Mouse (Mus musculus) R1 (cell line): ENCODE data around the gene Dpm1.

Source experiments
- DNase-seq: peaks from one replicate; pipeline ENCODE4 v3.0.0-alpha.2; 2018; ENCODE audit warnings: low read depth, low spot score

The Dpm1 gene

DNA sequence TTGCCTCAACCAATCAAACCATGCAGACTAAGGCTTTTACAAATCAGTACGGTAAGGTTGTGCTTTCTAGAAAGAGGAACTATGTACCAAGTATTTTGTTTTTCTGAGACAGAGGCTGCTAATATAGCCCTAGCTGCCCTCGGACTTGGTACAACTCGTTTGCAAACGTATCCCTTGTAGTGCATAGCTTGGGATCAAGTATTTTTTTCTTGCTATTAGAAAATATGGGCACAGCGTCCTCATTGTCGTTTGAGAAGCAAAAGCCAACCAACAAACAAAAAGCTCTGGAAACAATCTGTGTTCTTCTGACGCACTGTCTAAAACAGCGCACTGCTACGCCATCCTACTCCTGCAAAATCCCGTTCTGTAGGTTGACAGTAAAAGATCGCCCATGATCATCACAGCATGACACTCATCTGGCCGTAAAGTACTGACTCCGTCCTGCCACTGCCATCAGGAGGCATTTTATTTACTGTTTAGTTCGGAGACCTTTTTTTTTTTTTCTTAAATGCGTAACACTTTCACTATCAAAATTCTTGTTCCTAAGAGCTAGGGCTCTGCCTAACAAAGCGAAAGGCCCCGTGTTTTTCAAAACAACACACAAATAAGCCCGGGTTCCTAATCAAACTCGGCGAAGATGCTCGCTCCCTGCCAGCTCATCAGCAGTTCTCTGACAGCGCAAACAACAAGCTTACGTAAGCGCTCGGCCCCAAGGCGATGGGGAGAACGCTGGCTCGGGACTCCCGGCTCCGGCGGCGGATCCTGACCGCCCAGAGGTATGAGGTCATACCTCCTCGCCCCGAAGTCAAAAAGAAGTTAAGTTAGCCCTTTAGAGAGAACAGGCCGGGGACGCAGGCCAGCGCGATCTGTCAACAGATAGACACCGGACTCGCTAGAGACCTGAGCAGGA is 1.0 kb downstream of the Dpm1 start:
- peak; percentile 35 for DNase-seq

DNA sequence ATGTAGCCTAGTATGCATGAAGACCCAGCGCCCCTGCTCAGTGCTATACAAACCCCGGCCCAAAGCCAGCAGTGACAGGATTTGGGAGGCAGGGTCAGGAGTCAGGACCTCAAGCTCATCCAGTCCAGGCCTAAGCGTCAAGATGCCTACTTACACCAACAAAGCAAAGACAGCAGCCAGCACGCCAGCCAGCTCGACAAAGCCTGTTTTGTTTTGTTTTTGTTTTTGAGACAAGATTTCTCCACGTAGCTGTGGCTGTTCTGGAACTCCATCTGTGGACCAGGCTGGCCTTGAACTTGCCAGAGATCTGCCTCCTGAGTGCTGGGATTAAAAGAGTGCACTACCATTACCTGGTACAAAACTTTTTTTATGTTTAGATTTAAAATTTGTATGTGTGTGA is 7.1 kb downstream of the Dpm1 start:
- no peak for DNase-seq

DNA sequence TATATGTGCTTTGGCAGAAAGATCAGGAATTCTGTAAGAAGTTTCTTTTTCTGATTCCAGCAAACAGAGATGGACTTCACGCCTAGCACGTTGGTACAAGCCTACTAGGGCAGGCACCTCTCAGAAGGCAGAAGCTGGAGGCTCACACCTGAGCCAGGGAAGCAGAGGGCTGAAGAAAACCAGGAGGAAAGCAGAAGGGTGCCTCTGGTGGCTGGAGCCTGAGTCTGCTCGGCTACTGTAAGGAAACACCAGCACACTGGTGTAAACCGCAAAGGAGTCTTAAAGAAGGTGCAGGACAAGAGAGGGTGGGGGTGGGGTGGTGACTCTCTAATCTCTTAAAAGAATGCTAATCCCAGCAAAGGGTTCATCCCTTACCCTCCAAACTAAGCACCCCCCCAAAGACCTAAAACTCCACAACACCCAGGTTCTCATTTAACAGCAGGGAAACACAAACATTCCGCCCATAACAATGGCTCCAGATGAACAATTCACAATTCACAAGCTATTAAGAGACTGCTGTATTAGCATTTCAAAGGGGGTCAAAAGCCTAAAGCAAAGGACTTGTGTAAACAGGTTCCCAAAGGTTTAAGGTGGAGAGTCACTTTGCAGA is 16.5 kb downstream of the Dpm1 start:
- DNase-seq: peak; percentile 91

DNA sequence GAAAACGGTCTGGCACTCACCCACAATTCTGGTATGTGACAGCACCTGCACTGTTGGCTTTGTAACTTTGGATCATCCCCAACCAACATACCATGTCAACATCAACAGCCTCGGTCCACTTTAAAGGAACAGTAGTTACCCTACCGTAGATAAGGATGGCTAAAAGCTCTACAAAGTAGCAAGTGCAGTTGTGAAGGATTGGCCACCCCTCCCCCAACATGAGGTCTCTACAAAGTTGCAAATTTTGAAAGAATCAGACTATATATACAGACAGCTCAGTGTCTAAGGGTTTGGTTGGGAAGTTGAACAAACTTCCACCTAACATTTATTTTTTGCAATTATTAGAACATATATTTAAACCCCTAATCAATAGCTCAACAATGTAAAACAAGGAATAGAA is 22.5 kb downstream of the Dpm1 start:
- DNase-seq: no peak

DNA sequence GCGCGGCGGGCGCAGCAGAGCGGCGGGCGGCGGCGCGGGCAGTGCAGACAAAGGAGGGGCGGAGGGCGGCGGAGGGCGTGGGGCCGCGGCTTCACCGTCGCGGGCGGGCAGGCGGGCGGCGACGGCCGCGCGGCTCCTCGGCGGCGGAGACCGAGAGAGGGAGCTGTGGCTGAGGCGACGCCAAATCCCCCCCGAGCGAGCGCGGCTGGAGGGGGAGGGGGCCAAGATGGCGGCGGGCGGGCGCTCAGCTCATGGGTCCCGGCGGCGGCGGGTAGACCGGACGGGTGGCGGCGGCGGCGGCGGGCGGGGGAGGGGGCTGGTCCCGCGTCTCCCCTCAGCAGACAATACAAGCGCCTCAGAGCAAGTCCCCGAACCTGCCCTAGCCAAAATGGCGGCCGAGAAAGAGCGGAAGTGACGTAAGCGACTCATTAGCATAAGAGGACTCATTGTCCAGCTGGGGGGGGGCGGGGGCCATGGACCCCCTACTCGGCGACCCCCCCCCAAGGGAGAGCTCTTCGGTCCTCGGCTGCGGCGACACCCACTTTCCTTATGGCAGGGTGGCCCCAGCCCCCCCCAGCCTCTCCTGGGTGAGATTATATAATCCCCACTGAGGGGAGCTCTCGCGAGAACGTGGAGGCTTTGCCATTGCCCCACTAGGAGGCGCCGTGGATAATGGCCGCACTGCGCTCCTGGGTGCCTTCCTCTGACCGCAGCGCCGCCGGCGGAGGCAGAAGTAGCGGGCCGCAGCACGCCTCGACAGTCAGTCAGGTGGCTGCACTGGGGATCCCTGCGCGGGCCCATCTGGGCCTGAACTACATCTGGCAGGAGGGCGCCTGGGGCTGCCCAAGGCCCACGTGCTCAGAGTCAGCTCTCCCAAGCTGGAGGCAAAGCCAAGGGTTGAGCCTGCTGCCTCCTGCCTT is 23.4 kb downstream of the Dpm1 start, which contains the start of gene Adnp:
Gene Adnp, minus strand, starts transcription at position 388 of the 920 bp plus-strand sequence.
- DNase-seq: peak; percentile 98

DNA sequence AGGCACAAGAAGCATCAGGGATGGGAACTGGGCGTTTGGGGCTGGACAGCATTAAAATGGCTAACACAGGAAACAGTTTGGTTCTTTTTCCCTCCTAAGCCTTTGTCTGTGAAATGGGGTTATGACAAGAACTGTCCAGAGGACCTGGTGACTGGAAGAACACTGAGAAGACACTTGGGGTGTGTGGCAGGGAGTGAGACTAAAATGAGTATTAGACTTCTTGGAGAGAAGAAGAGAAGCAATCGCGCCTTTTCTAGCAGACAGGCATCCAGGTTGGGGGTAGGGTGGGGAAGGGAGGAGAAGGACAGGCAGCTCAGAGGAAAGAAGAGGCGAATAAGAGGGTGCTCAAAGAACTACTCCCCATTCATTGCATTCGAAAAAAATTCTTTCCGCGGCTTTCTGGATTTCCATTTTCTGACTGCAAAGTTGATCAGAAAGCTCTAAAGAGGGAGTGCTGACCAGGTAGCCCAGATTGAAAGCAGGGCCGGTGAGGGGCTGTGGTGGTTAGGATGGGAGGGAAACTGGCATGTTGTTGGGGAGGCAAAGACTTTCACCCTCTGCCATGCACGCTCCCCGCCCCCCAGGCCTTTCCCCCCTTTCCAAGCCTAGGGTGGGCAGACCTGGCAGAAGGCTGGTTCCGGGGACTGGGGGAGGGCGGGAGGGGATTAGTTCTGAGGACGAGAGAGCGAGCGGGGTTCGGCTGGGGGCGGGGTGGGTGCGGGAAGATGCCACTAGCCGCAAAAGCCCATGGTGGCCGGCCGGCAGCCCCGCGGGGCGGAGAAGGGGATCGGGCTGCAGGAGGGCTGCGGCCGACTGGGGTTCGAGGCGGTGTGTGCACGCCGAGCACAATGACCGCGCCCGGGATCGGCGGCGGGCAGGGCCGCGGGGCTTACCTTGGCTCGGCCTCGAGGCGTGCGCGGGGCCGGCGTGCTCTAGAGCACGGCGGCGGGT is 24.4 kb downstream of the Dpm1 start:
- DNase-seq: peak; percentile 38

DNA sequence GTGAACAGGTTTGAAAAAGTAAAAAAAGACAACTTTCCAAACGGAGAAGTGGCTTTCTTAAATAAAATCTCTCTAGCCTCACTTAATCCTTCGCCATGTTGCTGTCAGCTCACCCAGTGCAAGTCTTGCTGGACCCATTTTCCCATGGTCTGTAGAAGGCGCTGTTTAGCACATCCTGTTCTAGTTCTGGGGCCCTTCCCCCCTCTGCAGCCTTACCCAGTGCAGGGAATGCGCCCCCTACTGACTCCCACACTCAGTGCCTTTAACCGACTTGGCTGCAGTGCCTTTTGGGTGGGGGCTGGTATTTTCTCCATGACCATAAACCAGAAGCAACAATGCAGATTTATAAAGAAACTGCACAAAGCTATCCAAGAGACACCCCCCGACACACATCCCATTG is 25.1 kb downstream of the Dpm1 start:
- DNase-seq: peak; percentile 98

DNA sequence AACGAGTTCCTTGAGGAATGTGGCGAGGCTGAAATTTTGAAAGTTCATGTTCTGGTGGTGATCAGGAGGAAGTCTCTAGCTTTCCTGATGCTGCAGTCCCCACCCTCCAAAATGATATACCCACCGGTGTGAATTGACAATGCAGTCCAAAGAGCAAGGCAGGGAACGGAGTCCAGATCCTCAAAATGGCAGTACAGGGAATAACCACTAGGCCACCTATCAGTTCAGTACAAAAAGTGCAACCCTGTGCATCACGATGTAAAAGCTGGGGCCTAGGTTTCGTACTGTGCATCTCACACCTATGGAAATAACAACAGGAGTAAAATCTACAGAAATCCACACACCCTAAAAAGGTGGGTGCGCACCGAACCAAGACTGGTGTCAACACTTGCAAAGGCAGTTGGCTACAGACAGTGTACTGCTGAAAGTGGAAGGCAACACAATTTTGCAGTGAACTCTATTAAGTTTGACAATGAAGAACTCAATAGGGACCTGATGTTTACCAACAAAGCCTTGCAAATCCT is 25.9 kb downstream of the Dpm1 start:
- DNase-seq: peak; percentile 56

DNA sequence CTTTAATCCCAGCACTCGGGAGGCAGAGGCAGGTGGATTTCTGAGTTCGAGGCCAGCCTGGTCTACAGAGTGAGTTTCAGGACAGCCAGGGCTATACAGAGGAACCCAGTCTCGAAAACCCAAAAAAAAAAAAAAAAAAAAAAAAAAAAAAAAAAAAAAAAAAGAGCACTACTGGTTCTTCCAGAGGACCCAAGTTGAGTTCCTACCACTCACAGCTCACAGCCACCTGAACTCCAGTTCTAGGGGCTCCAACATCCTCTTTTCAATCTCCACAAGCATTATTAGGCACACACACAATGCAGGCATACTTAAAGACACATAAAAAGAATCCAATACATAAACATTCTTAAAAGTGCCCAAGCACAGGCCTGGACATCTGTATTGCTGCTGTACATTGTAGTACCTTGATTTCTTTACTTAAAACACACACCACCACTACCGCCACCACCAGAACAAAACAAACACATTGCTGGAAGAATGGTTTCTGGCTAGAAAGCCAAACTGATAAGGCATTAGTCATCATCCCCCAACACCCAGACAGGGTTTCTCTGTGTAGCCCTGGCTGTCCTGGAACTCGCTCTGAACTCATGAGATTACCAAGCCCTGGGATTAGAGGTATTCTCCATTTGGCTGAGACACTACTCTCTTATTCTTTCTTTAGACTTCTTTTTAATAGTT is 30.2 kb downstream of the Dpm1 start:
- DNase-seq: no peak

DNA sequence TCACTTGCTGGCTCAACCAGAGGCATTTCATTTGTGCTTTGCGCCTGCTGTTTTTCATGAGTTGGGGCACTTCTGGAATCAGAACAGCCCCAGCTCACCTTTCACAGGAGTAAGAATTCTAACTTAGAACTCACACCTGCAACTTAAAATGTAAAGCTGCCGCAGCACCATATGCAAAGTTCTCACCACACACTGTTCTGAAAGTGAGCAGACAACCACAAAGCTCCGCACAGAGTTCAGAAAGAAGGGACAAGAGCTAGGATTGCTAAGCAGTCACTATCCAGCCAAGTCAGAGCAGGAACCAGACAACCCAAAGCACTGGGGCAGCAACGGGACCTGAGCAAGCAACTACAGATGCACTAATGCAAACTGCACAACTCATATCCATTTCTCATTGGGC is 30.9 kb downstream of the Dpm1 start:
- DNase-seq: no peak

DNA sequence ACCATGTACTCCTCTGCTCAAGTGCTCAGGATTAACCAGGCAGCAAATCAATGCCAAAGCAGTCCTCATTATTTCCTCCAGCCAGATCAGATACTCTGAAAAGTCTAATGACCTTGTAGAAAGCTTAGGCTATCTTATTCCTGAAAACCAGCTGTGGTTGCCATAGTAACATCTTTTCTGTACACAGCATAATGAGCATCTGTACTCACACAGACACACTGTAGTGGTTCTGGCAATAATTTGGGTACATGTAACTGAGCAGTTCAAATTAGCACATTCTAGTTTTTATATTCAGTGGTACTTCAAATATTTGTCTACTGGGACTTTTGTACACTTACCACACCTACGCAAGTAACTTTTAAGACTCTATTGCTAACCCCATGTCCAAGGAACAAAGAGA is 32.0 kb downstream of the Dpm1 start:
- DNase-seq: no peak

DNA sequence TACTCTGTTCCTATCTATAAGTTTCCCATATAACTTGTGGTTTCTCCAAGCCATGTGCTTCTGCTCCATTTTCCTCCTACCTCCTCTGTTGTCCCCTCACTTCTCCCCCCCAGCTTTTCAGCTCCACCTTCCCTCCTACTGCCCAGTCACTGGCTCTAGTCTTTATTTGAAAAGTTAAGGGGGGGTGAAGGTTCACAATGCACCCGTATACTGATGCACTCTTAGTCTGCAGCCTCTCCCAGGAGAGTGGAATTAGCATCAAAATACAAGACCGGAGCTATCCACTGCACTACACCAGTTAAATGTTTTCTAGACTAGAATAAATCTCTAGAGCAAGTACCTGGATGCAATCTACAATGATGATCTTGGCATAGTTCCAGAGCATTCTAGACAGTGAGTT is 34.7 kb downstream of the Dpm1 start:
- DNase-seq: peak; percentile 83

DNA sequence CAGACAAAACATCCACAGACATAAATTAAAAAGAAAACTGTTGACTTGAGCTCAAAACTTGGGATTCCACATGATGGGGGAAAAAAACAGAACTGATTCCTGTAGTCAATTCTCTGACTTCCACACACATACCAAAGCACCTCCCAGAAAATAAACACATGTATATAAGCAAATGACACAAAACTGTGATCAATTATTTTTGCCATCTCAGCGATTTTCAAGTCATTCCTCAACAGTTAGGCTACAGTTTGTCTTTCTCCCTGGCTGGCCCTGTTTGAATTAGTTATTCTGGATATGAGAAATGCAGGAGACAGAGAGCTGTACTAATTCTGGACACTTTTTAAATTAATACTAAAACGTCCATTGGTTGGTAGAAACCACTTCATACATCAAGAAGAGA is 36.7 kb downstream of the Dpm1 start:
- no peak for DNase-seq

DNA sequence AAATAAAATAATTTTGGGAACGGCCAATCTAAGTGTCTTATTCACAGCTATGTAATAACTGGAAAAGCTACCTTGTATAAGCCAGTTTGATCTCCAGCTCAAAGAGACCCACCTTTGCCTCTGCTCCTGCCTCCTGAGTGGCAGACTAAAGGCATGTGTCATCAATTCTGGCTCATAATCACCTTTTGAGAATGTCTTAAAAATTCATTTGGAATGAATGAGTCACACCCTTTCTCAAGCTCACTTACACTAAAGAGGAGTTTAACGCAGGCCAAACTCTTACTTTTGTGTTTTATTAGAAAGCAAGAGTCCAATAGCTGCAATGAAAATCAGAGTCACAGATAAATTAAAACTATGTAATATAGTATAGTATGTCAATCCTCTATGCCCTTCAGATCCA is 38.5 kb downstream of the Dpm1 start:
- DNase-seq: no peak

DNA sequence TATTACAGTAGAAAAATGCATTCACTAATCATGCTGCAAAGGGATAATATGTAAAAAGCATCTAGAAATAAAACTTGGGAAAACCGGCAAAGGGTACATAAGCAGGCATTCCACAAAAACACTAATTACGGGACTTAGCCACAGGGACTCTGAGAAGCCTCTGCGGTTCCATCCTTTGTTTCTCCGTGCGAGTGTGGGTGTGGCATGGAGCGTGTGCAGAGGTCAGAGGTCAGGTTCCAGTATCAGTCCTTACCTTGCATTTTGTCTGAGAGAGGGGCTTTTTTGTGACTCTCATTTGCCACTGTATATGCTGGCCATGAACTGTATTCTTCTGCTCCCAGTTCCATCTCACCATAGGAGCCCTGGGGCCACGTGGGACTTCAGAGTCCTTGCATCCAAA is 54.4 kb downstream of the Dpm1 start:
- peak; percentile 71 for DNase-seq

DNA sequence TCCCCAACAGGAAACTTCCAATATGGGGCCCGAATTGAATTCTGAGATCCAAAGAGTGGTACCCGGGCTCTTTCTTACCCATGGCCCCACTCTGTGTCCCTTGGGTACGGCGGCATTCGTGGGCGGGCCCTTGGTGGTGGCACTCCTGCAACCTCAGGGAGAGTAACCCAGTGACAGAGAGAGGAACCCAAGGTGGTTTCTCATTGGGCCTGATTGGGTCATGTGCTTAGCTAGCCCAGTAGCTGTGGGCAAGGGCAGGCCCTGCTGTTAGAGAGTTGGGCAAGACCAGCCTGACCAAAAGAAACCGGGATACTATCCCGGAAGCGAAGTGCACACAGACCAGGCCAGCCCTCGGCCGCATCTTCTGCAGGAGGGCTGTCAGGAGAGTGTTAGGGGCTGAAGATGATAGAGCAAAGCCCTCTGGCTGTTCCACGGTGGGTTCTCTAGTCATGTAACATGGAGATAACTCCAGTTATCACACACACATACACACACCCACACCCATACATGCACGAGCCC is 60.2 kb downstream of the Dpm1 start:
- DNase-seq: peak; percentile 73

DNA sequence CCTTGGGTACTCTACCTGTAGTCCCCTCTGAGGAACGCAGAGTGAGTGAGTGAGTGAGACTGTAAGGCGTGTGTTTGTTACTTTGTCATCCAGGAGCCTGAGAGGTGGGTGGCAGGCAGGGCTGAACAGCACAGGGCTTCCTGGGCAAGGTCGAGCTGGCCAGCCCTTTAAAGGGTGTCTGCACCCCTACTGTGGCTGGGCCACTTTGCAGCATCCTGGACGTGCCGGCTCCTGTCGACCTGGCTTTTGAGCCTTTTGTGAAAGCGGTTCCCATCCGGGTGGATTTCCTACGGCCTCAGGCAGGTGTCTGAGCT is 60.6 kb downstream of the Dpm1 start:
- DNase-seq: no peak

DNA sequence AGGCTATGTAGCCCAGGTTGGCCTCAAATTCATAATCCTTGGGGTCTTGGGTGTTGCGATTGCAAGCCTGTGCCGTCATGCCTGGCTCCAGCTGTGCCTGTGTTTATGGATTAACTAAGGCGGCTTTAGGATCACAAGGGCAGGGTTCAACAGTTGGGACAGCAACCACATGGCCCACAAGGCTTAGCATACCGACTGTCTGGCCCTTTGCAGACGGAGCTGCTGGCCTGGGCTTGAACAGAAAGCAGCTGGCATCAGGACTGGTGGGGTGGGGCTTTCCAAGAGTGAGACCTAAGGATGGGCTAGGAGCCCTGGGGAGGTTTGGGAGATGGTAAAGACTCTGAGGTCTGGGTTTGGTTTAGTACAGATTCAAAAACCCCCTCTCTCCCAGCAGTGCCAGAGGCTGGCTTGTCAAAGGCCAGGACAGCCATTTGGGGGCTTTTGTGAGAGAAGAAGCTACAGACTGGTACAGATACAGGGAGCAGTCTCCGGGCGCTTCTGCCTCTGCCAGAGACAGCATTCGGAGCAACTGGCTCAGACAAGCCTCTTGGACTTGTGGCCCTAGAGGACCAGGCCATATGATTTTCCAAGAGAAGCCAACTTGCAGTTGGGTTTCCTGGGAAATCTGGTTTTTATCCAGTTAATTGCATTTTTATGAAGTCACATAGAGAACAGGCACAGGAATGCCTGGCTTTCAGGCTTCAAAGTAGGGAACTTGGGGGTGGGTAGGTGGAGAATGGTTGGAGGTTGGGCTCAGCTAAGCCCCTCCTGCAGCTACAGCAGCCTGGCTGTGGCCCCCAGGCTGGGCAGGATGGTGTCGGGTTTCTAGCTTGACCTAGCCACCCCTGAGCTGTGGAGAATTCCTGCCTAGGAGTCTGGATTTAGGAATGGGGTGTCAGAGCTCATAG is 61.2 kb downstream of the Dpm1 start:
- DNase-seq: peak; percentile 78

DNA sequence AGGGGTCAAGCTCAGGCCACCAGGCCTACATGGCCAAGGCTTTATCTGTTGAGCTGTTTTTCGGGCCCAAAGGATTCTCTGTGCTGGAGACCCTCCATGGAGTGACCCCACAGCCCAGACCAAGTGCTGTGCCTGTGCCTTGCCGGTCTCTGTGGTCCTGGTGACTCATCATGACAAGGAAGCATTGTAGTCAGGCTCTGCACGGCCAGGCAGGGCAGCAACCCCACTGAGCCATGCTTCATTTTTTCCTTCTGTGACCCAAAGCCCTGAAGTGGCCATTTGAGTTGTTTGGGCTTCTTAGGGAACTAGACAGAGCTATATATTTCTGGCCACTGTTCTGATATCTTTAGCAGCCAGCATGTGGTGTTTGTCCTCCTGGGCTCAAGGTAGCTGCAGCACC is 62.6 kb downstream of the Dpm1 start:
- no peak for DNase-seq
